ENCODE assay signal across 9 mouse cellular contexts in genomic region chr9:112186336-112187305, GRCm38 (mm10). TPM values are rescaled to one million over a fixed set of nuclear protein-coding genes. Genes with fewer than 3 reads are reported as not detected.
A peak's percentile ranks its signal among the peaks of the same experiment; 100 is the strongest.
DNase-seq lines count a peak whose midpoint lies in the region; ATAC-seq and TF ChIP-seq lines count a peak whose summit lies in the region.
"Had no signal": no experiment of that assay in that cellular context is flagged by ENCODE, and none has a peak within 500 bp of the region (broad histone marks: within the 10 kb centered on the region; RNA-seq: fewer than 3 reads in every experiment).

No protein-coding gene starts in this region.

- TF ChIP-seq EP300 in liver, postnatal 0 days (IDR thresholded peaks at IDR 0.05; ENCODE audit: low read depth): no peak

- no peaks in the 10 kb centered on the region for H3K4me1 ChIP-seq in liver, postnatal 0 days (ENCODE audit: insufficient read depth)
- H3K4me1 ChIP-seq in forebrain, postnatal 0 days (ENCODE audit: insufficient read depth): peaks cover 24% of the 10 kb centered on the region

- no peaks in the 10 kb centered on the region for H3K9me3 ChIP-seq in liver, postnatal 0 days (ENCODE audit: low read length)
- H3K9me3 ChIP-seq in forebrain, postnatal 0 days (ENCODE audit: low read length): no peaks in the 10 kb centered on the region

- H3K27me3 ChIP-seq in liver, postnatal 0 days (ENCODE audit: insufficient read depth, low read length): no peaks in the 10 kb centered on the region
- H3K27me3 ChIP-seq in forebrain, postnatal 0 days (ENCODE audit: insufficient read depth, low read length): no peaks in the 10 kb centered on the region

- intact Hi-C loops in left cerebral cortex, postnatal 14 days (cut with DNase I): no loop called here

- no peaks in the 10 kb centered on the region for H3K36me3 ChIP-seq in liver, postnatal 0 days (replicated peaks; ENCODE audit: insufficient read depth, low read length)
- peaks cover 36% of the 10 kb centered on the region for H3K36me3 ChIP-seq in forebrain, postnatal 0 days (ENCODE audit: insufficient read depth)

- TF ChIP-seq CTCF in liver, postnatal 0 days (IDR thresholded peaks at IDR 0.05; ENCODE audit: low read depth): no peak
- TF ChIP-seq CTCF in forebrain, postnatal 0 days (IDR thresholded peaks at IDR 0.05; ENCODE audit: low read depth): no peak

- DNase-seq in liver: peak; percentile 15
- no peak for DNase-seq in liver, postnatal 0 days
- DNase-seq in forebrain, postnatal 0 days: no peak
- peak; percentile 12 for DNase-seq in mesoderm, embryonic 11.5 days (ENCODE audit: low read depth, low spot score)
- DNase-seq in thymus, postnatal 36 days: peak; percentile 32 to 68
- no peak for DNase-seq in left cerebral cortex, postnatal 14 days (ENCODE audit: low spot score in 2 of 2)
- DNase-seq in c-Kit-positive CD71-positive TER-119-positive erythroid progenitor cells, embryonic 14.5 days (ENCODE audit: low spot score): no peak
- no peak for DNase-seq in urinary bladder, postnatal 36 days (ENCODE audit: low spot score in 2 of 2)

- H3K4me3 ChIP-seq in liver, postnatal 0 days (ENCODE audit: low read depth, low read length): no peak overlapping the region
- peak overlapping the region; percentile 21 for H3K4me3 ChIP-seq in forebrain, postnatal 0 days (ENCODE audit: low read depth, low read length)

- no peak overlapping the region for H3K27ac ChIP-seq in liver, postnatal 0 days (ENCODE audit: low read depth)
- H3K27ac ChIP-seq in forebrain, postnatal 0 days (ENCODE audit: low read depth, low read length): peak overlapping the region; percentile 80
- H3K27ac ChIP-seq: kidney, postnatal 0 days had no signal

- no peak overlapping the region for H3K9ac ChIP-seq in liver, postnatal 0 days (replicated peaks)
- peak overlapping the region; percentile 44; the same call in 1 of the 2 replicates for H3K9ac ChIP-seq in forebrain, postnatal 0 days

- WGBS in liver, postnatal 0 days (ENCODE audit: insufficient replicate concordance): 22% methylated on average over 14 of the region's 14 CpGs
- WGBS in forebrain, postnatal 0 days: 13% methylated on average over 14 of the region's 14 CpGs

- no peak overlapping the region for H3K4me2 ChIP-seq in liver, postnatal 0 days (ENCODE audit: low read depth, low read length)
- peak overlapping the region; percentile 23 for H3K4me2 ChIP-seq in forebrain, postnatal 0 days (ENCODE audit: low read depth)

- no peak for ATAC-seq in liver, postnatal 0 days
- ATAC-seq in forebrain, postnatal 0 days: no peak

RNA-seq across cellular contexts. Expression of gene Arpp21, which starts 49.1 kb away (rescaled TPM):
- 0.74 and 1.0 TPM in 2 replicates for polyA plus RNA-seq in liver, postnatal 0 days (2015; fragmentation: Nextera tagmentation; extraction: Ambion mirVana)
- 151 and 230 TPM in 2 replicates for total RNA-seq in forebrain, postnatal 0 days (2014; rRNA removed)
- 118 and 122 TPM in 2 replicates for polyA plus RNA-seq in forebrain, postnatal 0 days (2015; fragmentation: Nextera tagmentation; extraction: Ambion mirVana)
- 100 to 1,000 TPM; 770 to 823 TPM for total RNA-seq in left cerebral cortex, postnatal 14 days (2021)

Comparison
In these comparisons a context has a peak if more than half of its experiments do, and no peak if none do; other contexts are left out.
1. DNase-seq: peak in liver (single experiment), mesoderm, embryonic 11.5 days (single experiment) and thymus, postnatal 36 days (2 of 2); none in liver, postnatal 0 days (single experiment), forebrain, postnatal 0 days (single experiment), left cerebral cortex, postnatal 14 days (0 of 2), c-Kit-positive CD71-positive TER-119-positive erythroid progenitor cells, embryonic 14.5 days (single experiment) and urinary bladder, postnatal 36 days (0 of 2).